Mouse (Mus musculus) cerebellum, adult 11 months (tissue): ENCODE measurements at regions not wholly inside any gene's neighbourhood (a gene's known extent, or its start where the extent isn't known, plus 50 kb on each side); places are given as distances from the start of the nearest gene placed in this dataset.

Experiments used
- DNase-seq: peaks from one replicate; pipeline ENCODE4 v3.0.0; 2022

DNA sequence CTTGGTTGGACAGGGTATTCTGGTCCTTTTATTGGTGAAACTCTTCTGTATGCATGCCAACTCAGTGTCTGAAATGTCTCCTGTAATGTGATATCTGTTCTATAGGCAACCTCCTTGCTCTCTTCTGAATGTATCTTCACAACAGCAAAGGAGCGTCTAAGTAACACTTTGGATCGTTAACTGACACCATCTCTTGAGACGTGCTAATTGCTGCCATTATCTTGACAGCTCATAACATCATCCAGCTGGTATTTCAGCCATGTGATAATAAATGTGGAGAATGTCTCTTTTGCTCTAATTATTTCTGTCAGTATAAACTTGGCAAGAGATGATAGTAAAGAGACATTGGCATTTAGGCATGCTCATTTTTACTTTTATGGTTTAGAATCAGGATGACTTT is 68.8 kb upstream of the Col8a1 start:
- no peak for DNase-seq

DNA sequence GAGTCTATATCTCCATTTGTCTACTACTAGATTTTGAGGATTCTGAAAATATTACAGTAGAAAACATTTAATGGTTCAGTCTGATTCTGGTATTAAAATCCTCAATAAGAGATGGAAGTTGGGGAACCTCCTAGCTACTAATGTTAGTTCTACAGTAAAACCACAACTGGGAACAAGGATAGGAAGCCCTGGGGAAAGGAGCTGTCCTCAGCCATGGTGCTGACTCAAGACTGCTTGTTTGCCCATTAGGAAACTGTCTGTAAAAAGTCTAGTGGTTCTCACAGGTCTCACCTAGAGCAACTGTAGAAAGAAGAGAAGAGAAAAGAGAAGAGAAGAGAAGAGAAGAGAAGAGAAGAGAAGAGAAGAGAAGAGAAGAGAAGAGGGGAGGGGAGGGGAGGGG is 90.9 kb upstream of the Col8a1 start:
- DNase-seq = no peak

DNA sequence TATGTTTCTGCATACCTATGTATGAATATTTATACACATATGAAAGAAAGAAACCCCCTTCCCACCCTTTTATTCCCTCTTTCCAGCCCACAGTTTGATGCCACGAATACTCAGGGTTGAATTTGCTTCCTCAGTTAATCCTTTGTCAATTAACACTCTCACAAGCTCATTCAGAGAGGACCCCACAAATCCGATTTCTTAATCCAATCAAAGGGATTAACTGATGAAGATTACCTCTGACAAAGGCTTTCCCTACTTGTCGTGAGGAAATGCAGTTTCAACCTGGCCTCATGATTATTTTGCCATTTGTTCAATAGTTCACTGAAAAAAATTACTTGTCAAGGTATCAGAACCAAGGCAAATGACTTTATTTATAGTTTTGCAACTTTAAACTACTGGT is 91.8 kb upstream of the Col8a1 start:
- DNase-seq = no peak

DNA sequence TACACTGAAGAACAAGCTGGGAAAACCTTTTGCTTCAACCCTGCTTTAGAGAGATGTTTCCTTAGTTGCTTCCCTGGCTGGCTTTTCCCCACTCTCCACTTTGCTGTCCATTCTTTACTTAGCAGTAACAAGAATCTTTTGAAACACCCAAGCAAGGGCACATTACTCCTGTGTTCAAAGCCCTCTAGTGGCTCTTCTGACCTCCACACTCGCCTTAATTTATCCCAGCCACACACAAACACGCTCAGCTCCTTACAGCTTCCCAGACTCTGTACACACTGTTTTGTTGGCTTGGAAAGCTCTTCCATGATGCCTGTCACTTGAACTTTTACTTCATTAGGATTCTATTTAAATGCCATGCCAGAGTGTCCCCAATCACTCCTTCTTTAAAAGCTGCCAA is 97.3 kb upstream of the Col8a1 start:
- no peak for DNase-seq

DNA sequence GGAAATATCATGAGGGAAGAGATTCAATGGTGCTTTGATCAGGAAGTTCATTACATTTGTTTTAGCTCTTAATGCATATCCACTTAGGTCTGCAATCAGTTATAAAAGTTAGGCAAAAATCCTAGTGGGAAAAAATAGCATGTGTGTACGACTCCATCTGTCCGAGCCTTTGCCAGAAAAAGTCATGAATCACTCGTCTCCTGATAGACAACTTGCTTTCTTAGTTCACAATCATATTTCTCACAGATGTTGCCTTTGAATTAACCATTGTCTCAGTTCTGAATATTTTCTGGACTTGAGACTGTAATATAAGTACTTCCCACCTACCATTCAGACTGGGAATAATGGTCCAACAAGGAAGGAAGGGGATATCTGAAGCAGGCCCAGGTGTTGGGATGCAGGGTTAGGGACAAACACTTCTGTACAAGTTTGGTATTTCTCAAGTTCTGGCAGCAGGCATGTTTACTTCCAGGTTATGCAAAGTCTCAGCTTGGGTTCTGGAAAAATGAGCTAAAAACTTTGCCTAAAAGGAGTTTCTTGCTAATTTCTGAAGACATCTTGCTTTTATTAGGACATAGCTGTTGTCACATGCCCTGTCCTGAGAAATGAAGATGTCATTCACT is 98.4 kb upstream of the Col8a1 start:
- DNase-seq = no peak

DNA sequence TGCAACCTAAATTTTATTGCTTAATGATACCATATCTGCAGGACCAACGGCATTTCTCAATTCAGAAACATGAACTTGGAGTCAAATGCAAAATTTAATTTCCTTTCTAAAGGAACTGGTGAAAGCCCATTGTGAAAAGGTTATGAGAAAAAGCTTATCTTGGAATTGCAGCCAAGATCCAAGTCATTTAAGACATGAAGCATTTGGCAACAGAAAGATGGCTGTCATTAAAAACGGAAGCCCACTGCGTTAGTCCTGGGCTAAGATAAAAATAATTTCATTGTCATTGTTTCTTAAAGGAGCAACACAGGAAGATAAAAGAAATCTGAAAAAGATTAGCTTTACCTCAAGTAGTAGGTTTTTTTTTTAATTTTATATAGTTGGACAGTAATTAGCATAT is 99.2 kb upstream of the Col8a1 start:
- DNase-seq = no peak

DNA sequence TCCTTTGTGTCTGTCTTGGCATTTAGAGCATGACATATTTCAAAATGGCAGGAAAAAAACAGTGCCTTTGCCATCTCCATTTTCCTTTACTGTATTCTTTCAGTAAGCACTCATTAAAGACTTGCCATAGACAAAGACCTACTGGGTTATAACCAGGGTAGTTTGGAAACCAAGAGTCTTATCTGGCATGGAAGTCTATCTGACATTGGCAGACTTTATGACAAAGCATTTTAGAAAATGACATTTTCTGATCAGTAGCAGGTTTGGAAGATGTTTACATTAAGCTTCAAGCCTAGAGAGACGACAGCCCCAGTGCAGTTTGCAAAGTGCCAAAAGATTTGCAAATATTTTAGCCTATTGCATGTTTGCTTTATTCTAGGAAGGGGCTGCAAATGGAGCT is 102.5 kb upstream of the Col8a1 start:
- no peak for DNase-seq

DNA sequence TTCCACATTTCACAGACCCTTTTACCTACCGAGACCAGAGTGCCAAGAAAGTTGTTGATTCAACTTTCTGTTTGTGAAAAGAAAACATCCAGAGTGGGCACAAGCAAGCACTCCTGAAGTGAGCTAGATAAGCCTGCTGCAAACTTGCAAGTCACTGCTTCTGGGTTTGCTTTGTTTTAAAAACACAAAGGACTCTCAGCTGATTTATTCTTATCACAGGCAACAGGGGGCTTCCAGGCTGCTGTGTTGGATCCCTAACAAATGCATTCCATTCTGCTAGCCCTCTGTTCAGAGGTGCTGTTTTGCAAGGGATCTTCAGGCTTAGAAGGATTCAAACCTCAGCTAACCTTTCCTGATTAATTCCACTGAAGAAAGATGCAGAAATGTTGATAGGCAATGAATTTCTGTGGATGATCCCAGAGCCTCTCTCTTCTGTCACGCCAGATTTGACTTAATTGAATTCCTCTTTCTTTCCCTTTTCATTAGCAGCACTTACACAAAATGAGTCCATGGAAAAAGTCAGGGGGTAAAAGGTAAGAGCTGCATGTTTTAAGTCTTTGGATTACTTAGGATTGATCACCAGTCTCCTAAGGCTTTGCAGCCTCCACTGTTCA is 103.7 kb upstream of the Col8a1 start:
- DNase-seq = no peak

DNA sequence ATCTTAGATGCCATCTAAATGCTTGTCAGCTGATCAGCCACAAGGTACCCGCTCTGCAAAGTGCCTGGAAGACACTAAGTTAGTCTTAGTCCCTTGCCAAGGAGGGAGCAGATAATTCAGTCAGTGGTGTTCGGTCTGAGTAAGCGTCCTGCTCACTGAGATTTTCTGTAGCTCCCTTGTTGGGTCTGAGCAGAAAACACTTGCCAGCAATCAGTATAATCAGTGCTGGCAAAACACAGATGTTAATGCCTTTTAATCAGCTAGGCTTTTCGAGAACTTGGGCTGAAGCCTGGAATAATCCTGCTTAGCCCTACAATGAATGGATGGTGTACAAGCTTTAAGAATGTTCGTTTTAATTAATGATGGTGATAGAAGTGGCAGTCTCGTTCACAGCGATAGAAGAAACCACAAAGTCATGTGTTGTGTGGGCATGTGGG is 104.2 kb upstream of the Col8a1 start:
- no peak for DNase-seq

DNA sequence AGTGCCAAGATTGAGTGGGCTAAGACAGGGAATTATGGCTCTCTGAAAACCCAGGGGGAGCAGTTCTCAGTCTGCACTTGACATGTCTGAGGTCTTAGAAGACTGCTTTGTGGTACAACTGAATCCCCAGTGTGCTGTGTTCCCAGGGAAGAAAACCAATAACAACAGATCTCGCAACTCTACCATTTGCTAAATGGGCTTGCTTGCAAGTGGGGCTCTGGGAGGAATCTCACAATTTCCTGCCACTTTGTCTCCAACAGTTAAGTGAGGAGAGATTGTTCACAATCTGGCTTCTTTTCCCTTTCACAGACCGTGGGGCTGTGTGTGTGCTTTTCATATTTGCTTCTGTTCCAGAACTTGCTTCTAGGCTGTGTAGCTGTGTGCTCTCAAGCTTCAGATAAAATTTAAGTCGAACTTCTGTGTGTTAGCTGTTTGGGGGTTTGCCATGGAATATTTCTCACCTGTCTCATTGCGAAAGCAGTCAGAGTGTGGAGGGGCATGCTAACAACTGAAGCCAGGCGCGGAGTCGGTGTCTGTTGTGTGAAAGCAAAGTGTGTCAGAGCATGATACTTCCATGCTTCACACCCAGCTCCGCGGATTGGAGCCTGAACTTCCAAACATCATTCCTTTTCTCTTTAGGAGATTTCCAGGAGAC is 108.8 kb upstream of the Col8a1 start:
- DNase-seq = no peak

DNA sequence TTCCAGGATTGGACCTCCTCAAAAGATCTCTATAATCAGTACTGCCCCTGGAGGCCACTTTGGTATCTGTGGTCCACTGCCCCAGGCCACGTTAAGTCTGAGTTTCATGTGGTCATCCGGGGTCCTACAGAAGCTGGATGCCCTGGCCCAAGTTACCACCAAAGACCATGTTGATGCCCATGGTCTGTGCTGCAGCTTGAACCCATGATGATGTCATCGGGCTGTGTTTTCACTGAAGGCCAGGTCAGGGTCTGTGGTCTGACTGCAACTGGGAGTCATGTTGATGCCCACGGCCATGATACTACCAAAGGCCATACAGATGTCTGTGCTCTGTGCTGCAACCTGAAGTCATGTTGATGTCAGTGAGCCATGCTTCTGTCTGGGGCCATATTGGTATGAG is 122.3 kb upstream of the Col8a1 start:
- no peak for DNase-seq

DNA sequence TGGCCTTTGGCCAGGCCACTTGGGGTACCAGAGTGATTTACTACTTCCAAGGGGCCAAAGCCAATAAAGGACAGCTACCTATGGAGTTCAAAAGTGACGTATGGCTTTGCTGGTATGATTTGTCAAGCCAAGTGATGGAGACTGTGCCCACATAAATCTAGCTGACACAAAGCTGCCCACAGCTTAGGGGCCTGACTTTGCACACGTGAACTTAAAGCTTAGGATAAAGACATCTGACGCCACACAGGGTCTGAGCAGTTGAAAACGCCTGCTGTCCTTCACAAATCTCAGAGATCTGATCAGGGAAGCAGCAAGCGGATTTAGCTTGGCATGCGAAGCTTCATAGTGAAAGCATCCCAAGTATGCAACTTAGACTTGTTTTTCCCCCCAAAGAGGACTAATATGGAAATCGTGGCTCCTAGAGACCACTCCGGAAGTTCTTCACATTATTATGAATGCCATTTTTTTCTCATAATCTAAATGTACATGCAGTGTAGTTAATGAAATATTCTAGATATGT is 127.1 kb upstream of the Col8a1 start:
- DNase-seq = no peak

DNA sequence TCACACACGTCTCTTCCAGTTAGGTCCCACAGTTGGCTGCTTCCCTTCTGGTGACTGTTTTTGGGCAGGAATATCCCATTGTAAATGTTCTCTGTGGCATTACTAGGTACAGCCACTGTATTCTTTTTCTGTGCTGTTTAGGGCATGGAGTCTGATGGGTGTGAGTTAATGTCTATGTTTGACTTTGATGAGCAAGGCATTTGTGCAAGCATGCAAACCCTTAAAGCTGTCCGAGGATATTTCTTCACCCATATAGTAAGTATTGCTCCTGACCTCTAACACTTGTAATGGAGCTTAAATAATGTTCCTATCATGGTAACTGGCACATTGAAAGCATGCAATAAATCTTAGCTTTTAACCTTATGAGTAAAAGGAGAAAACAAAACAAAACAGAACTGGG is 133.6 kb upstream of the Col8a1 start:
- no peak for DNase-seq

DNA sequence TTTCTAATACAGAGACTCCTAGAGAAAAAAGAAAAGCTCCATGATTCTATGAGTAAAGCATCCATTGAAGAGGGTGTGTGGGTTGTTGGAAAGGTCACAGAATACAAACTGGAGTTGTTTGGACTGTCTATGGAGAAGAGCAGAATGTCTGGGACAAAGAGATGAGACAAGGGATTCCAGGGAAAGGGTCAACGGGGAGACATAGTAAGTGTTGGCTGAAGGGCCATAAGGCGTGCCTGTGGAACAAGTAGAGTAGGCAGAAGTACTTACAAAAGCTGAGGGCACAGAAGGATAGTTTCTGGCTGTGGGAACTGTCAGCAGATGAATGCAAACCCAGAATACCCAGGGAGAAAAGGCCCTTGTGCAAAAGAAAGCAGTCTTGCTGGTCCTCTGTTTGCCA is 134.0 kb upstream of the Col8a1 start:
- DNase-seq = no peak

DNA sequence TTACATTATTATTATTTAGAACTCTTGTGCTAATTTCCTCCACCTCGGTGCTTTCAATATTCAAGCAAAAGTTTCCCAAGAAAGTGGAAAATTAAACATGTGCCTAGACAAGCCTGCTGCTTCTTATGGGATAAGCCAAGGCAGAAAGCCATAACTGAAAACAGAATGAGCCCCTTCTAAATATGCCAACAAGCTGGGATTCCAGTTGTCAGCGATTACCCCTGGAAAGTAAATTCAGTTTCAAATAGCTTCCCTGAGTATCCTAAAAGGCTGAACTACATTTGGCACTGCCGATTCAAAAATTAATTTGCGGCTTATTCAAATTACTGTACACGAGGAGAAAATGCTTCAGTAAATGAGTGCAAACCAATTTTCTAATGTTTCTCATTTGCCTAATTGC is 135.6 kb upstream of the Col8a1 start:
- DNase-seq = no peak

DNA sequence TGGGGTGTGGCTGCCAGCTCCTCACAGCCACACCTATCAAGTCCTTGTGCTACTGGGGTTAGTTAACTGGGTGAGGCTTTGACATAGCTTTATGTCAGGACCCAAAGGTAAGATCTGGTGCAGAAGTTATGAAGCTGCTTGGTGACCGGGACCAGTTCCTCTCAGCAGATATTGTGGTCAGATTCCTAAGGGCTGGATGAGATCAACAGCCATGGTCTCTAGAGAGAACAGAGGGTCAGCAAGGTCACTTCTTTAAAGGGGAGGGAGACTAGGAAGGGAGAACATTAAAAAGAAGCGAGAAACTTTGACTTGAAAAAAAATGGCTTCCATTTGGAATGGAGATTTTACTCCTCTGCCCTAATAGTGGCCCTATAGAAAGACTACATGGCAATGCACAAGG is 138.6 kb upstream of the Col8a1 start:
- no peak for DNase-seq

DNA sequence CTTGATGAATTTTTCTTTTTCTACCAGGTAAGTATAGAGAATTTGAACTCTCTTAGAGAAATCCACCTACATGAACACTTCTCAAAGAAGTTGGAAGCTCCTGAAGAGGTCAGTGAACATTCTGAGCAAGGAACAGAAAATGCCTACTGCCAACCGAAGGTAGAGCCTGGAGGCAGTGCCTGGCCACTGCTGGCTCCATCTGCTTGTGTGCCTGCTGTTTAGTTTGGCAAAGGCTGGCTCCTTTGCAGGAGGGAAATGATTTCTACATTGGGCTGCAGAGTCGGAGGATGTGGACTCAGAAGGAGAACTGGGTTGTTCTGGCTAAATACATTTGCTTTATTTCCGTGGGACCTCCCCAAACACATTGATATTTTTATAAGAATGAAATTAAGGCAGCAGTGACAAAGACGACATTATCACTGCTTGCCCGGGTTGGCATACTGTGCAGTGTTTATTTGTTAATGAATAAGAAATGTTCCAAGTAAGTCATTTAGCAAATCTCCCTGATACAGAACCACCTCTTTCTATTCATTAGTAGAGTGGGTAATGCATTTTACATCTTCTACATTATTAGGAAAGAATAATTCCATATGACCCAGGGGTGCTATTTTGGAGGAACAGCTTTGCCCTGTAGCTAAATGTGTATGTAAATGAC is 139.3 kb upstream of the Col8a1 start:
- DNase-seq = no peak

DNA sequence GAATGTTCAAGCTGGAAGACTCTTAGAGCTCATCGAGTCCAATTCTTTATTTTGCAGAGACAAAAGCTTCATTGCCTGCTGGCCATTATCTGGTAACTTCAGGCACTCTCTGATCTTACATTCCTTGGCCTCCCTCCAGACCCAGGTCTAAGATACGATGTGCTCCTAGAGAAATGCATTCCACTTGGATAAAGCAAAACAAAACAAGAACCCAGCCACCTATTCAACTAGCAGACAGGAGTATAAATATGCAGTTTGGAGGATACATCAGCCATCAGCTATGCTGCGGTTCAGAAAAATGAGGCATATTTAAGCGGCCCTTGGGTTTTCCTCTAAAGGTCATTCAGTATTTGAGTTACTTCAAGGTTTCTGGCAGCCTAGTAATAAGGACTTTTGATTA is 146.5 kb upstream of the Col8a1 start:
- no peak for DNase-seq

DNA sequence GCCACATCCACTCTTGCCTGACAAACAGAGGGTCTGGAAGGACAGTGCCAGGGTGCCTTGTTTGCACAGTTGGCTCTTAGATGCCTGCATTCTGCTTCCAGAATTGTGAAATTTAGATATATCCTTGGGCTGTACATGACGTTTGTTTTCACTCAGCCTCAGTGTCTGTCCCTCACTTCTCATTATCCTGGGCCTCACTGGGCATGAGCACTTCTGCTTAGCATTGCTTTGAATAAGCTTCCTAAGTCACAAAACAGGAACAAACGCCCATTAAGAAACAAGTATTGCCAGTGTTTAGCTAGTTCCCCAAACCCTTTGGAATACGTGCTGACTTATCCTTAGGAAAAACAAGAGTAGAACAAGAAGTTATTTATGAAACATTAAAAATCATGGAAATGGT is 148.0 kb upstream of the Col8a1 start:
- DNase-seq = no peak

DNA sequence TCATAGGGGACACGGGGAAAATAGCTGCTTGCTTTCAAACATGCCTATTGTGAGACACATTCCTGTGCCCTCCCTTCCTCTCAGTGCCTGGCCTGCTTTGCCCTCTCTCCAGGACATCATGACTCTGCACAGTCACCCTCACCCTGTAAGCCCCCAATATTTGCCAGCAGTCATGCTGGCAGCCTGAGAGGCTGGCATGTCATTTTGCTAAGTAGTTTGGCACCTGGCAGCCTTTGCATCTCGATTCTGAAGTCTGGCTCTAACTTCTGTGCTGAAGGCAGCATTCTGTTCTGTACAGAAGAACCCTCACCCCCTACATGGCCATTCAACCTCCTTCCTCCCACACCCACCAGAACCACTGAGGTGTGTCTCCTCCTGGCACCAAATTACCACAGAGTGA is 157.5 kb upstream of the Col8a1 start:
- DNase-seq = no peak

DNA sequence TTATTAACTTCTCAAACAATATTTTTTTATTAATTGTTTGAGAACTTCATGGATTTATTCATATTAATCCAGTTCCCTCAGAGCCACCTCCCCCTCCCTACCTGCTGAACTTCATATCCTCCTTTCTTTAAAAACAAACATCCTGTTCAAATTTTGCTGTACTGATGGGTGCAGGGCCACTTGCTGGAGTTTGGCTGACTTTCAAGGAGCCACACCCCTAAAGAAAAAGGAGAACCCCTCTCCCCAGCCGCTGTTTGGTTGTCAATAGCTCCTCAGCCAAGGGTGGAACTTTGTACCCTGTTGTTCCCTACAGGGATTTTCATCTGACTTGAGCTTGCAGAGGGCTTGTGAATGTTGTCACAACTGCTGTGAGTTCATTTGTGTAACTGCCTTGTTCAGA is 160.0 kb upstream of the Col8a1 start:
- DNase-seq = no peak

DNA sequence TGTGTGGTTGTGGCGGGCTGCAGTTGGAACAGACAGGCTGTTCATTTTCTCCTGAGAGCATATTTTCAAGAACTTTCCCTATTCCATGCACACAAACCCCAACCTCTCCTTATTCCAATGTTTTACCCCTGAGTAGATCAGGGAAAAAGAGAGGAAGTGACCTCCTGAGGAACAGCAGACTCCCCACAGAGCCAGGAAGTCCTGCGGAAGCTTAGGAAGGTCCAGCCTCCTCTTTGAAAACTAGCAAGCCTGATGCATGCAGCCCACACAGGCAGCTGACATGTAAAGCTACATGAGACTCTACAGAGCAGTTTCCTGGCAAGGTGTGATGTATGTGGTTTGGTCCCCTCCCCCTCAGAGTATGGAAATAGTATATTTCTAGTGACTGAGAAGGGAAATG is 160.9 kb upstream of the Col8a1 start:
- DNase-seq = no peak

DNA sequence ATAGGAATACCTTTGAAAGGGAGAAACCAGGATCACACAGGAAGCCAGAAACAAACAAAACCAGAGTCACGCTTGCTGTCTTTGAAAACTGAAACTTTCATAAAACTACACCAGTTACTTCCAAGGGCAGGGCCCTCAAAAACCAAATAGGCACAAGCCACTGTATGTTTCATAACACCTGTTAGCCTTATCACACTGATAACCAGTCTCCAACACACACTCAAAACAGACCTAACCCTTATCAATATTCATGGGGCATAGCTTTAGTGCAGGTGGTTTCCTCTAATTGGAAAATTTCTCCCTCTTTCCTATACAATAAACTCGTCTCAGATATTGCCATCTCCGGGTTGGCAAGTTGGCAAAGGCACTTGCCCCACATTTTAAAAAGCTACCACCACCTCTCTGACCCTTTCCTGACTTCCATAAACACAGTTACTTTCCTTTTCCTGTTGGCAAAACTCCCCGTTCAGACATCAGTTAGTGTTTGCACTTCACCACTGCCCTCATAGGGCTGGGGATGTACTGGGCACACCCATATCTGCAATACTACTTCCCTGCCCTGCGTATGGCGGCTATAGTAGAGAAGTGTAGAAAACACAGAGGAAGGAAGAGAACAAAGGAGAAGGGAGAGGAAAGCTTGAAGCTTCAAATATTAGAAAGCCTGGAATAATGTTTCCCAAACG is 169.1 kb upstream of the Col8a1 start:
- no peak for DNase-seq

DNA sequence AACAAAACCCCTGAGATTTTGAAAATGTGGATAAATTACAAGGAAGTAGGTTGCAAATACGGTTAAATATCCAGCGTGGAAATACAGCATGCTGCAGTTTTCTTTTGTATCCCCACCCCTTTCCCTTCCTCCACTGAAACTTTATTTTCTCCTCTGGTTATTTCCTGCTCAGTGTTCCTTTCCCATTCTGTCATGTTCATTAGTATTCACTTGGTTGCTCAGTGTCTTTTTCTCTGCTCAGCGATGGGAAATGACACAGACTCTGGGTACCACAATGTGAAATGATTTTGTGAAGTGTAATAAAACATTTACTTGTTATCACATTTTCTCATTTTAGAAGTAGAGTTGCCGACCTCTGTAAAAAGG is 169.6 kb upstream of the Col8a1 start:
- no peak for DNase-seq
